Mouse (Mus musculus) liver, embryonic 14.5 days (tissue): ENCODE results near the gene Stx11.

Experiments used
- CTCF ChIP-seq: IDR thresholded peaks from 2 replicates; pipeline ENCODE4 v1.5.1; 2016; ENCODE audit warnings: antibody characterized with exemption, low read depth, control low read depth
- EP300 ChIP-seq: IDR thresholded peaks from 2 replicates; pipeline ENCODE4 v1.6.1; 2016; ENCODE audit warnings: antibody characterized with exemption, low read depth

DNA sequence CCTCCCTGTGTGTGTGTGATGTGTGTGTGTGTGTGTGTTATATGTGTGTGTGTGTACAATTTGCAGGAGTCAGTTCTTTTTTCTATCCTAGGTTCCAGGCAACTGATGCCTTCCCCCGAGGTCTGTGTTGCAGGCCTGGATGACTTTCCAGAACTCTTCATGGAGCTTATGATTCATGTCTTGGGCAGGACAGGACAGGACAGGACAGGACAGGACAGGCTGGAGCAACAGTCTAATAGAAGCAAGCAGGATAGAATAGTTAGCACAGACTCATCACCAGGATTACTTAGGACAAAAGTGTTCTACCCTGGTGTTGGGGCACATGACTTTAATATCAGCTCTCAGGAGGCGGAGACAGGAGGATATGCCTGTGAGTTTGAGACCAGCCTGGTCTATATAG lies 25.3 kb downstream of the Stx11 start:
- TF ChIP-seq EP300 (no peak), CTCF (no peak)
